Mouse (Mus musculus): Measurements from ENCODE around the gene Usp34.
A peak's percentile ranks its signal among the peaks of the same experiment; 100 is the strongest.
"Not testable (repeated sequence)": the region's sequence is repeated elsewhere in the genome, so short reads cannot be mapped to it uniquely, and the experiment has no call there.

The Usp34 gene

DNA sequence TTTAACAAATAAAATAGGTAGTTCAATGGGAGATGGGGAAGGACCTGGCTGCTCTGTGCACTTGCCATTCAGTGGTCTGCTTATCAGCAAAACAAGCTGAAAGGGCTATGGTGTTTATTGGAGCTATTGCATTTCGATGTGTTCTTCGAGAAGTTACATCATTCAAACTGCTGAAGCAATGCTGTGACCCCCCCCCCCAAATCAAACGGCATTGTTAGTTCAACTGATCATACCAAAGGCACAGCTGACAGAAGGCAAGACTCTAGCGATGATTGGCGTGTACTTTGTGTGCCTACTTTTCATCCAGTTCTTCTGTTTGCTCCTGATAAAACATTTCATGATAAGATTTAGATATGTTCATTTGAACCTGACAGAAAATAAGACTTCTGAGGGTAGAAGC, 191.9 kb downstream of the Usp34 start:
- no peak for DNase-seq (ENCODE audit: low spot score)

DNA sequence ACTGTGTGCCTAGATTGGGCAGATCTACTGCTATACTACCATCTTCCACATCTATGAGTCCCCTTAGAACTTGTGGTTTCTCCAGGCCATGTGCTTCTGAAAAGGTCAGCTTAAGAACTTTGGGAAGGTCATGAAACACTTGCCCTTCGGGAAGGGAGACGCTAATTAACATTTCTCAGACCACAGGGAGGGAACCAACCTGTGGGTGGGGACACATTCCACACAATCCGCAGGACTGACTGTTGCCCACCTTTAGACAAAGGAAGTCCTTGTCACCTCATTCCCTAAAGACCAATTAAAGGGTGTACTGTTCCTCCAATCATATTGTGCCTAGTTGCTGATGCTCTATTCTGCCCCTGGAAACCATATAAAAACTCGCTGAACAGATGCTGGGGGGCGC, 198.1 kb downstream of the Usp34 start:
- DNase-seq (ENCODE audit: low spot score) = not testable (repeated sequence)

DNA sequence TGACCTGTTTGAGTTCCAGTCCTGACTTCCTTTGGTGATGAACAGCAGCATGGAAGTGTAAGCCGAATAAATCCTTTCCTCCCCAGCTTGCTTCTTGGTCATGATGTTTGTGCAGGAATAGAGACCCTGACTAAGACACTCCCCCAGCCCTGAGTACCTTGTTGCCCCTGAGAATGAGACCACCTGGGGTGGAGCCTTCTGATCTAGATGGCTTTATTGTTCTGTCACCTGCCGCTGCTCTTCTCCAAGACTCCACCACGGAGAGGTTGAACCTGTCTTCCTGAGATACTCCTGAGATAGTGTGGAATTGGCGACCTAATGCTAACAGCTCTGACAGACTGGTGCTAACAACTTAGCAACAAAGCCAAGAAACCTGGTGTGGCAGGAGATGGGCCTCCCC, 208.1 kb downstream of the Usp34 start:
- DNase-seq (ENCODE audit: low spot score) = not testable (repeated sequence)

DNA sequence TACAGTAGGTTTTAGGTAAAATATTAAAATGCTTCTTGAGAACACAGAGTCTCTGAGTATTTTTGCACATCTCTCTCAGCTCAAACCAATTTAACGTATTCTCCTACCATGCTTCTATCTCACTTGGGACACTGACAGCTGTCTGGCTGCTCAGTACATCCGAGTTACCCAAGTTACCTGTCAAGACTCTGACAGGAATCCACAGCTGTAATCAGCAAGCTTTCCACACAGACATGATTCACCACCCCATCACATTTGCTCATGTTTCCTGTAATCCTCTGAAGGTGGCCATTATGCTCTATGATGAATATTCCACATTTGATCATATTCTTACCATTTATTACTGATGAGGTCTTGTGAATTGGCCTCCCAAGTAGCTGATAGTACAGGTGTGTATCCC, 208.6 kb downstream of the Usp34 start:
- DNase-seq (ENCODE audit: low spot score) = no peak

DNA sequence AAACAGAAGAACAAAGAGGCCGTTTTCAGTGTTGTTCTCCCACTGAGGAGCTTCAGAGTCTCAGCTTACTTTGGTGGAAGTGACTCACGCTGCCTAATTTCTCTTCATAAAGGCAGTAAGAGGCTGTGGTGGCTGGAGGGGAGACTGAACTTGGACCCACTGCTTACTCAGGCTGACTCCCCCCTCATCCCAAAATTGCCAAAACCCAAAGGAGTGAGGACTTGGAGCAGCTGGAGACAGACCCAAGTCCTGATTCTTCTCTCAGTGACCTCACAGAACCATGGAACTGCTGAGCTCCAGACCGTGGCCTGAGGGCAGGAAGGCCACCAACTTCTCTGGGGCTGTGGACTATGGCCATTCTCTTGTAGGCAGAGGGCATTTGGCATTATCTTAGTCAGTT, 212.3 kb downstream of the Usp34 start:
- DNase-seq (ENCODE audit: low spot score) = no peak

DNA sequence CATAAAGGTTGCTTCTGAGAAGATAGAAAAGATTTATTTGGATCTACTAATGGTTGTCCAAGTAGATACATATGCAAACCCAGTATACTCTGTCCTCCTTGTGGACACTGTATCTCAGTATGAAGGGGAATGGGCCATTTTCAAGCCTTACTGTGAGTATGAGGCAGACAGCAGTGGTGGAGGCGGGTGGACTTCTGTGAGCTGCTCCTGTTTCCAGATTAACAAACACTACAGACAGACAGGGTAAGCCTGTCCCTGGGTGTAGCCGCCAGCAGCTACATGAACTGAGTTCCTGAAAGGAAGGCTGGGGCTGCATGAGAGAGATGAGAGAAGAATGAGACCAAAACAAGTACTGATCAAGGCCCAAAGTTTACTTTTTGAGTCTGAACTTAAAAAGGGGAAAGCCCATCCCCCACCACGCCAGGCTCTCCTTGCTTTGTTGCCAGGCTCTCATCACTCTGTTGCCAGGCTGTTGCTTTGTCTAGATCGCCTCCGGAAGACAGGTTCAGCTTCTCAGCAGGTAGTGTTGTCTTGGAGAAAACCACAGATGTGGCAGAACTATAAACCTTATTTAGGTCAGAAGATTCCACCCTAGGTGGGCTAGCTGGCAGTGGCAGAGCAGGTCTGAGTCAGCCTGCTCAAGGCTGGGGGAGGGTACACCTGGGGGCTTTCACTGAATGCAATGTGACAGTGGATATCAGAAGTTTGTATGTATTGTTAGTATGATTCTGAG, 213.9 kb downstream of the Usp34 start, which contains the start of gene 1700093K21Rik:
TSS of gene 1700093K21Rik (minus strand) at position 683 of the 733 bp plus-strand sequence.
- DNase-seq (ENCODE audit: low spot score) = peak; percentile 24

DNA sequence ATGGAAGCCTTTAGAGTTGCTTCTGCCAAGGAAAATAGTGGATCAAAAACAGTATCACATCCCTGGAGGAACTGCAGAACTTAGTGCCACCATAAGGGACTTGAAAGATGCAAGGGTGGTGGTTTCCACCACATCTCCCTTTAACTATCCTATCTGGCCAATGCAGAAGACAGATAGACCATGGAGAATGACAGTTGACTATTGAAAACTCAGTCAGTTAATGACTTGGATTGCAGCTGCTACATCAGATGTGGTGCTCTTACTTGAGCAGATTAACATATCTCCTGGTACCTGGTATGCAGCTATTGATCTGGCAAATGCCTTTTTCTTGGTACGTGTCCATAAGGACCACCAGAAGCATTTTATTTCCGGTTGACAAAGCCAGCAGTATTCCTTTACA, 230.8 kb downstream of the Usp34 start:
- DNase-seq (ENCODE audit: low spot score) = no peak

Measured in layer of hippocampus, adult 9-10 months (tissue).